Mouse (Mus musculus): ENCODE data around the gene Jmjd1c. TPM values are rescaled to one million over a fixed set of nuclear protein-coding genes. Genes with fewer than 3 reads are reported as not detected.

The Jmjd1c gene
- total RNA-seq, 2 experiments from 2014 or later = 19.8 to 33.5 TPM

DNA sequence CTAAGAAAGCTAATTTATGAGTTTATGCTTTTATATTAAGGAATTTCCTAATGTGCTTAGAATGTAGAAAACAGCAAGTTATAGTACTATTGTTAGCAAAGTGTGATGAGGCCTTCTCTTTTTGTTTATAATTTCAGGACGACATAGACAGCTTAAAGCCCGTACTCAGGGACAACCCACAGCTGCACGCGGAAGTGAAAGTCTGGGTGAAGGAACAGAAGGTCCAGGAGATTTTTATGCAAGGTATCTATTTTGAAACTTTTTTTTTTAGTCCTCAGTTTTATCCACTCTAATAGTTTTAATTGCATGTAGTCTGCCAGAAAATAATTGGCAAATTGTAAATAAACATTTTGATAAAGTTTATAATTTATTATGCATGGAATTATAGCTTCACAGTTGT is 119.2 kb downstream of the Jmjd1c start:
- ATAC-seq (replicated peaks; ENCODE audit: low FRiP score, poor library complexity, severe bottlenecking) = no peak

DNA sequence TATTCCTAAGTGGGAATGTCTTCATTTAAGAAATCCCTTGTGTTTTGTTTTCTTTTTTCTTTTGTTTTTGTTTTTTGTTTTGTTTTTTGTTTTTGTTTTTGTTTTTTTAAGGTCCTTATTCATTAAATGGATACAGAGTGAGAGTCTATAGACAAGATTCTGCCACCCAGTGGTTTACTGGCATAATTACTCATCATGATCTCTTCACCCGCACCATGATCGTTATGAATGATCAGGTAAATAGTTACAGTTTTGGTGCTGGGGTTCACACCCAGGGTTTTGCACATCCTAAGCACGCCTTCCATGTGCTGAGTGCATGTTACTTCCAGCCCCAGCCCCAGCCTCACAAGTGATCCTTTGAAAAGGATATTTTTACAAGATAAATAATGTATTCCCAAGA is 120.9 kb downstream of the Jmjd1c start:
- no peak for ATAC-seq (replicated peaks; ENCODE audit: low FRiP score, poor library complexity, severe bottlenecking)

DNA sequence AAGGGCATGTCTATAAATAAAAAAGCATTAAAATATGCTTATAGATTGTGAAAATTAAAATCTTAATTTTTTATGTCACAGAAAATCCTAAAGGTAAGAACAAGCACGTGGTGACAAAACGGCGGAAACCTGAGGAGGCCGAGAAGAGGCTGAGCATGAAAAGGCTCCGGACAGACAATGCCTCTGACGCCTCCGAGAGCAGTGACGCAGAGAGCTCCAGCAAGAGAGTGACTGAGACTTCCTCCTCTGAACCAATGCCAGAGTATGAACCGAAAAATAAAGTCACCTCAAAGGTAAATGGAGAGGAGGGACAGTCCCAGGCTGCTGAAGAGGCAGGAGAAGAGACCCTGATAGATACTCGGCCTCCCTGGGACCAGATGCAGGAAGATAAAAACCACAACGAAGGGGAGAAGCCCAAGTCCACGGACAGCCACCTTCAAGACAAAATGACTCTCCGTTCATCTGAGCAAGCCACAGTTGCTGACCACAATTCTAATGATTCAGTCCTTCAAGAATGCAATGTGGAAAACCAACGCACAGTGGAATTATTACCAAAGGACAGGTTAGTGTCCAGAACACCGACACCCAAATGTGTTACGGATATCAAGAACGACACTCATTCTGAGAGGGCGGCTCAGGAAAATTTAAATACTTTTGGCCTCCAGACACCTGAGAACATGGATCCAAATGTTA is 123.1 kb downstream of the Jmjd1c start:
- no peak for ATAC-seq (replicated peaks; ENCODE audit: low FRiP score, poor library complexity, severe bottlenecking)

DNA sequence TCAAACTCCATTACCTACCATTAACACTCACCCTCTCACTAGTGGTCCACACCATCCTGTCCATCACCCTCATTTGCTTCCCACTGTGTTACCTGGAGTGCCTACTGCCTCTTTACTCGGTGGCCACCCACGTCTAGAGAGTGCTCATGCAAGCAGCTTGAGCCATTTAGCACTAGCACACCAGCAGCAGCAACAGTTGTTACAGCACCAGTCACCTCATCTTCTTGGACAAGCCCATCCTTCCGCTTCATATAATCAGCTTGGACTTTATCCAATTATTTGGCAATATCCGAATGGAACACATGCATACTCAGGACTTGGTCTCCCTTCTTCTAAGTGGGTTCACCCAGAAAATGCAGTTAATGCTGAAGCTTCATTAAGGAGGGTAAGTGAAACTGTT is 124.3 kb downstream of the Jmjd1c start:
- ATAC-seq (replicated peaks; ENCODE audit: low FRiP score, poor library complexity, severe bottlenecking) = no peak

- no peak for ATAC-seq (replicated peaks; ENCODE audit: low FRiP score, poor library complexity, severe bottlenecking)
Measured at GRCm38 (mm10) chr10:67221284-67221683, 125.4 kb downstream of the Jmjd1c start.

- ATAC-seq (replicated peaks; ENCODE audit: low FRiP score, poor library complexity, severe bottlenecking) = no peak
Measured at GRCm38 (mm10) chr10:67223942-67224341, 128.0 kb downstream of the Jmjd1c start.

DNA sequence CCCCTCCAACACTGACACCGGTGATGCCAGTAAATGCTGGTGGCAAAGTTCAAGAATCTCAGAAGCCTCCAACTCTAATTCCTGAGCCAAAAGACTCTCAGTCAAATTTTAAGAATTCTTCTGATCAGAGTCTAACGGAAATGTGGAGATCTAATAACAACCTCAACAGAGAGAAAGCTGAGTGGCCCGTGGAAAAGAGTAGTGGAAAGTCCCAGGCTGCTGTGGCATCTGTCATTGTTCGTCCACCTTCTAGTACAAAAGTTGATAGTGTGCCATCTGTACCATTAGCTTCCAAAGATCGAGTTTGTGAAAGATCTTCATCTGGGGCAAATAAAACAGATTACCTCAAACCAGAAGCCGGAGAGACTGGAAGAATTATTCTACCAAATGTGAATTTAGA is 129.6 kb downstream of the Jmjd1c start:
- no peak for ATAC-seq (replicated peaks; ENCODE audit: low FRiP score, poor library complexity, severe bottlenecking)

- no peak for ATAC-seq (replicated peaks; ENCODE audit: low FRiP score, poor library complexity, severe bottlenecking)
Measured at GRCm38 (mm10) chr10:67226109-67226508, 130.2 kb downstream of the Jmjd1c start.

DNA sequence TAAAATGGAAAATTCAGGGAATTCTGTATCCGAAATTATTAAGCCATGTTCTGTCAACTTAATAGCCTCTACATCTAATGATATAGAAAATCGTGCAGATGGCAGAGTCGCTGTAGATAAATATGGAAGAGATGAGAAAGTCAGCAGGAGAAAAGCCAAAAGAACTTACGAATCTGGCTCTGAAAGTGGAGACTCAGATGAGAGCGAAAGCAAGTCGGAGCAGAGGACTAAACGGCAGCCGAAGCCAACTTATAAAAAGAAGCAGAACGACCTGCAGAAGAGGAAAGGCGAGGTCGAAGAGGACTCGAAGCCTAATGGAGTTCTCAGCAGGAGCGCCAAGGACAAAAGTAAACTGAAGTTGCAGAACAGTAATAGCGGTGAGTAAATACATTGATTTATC is 130.6 kb downstream of the Jmjd1c start:
- ATAC-seq (replicated peaks; ENCODE audit: low FRiP score, poor library complexity, severe bottlenecking) = no peak

DNA sequence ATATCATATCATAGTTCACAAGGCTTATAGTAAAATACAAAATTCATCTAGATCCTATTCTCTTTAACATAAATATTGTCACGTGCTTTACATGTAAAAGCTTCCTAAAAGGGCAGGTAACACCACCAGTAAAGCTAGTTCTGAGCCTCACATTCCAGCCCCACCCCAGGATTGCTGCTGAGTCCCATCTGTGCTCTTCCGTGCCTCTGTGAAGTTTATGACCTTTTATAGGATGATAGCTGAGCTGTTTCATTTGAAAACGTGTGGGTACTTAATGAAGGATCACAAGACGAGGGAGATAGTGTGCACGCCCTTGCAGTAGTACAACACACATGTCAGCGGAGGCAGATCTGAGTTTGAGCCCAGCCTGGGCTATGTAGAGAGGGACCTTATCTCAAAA is 134.5 kb downstream of the Jmjd1c start:
- no peak for ATAC-seq (replicated peaks; ENCODE audit: low FRiP score, poor library complexity, severe bottlenecking)

GRCm38 (mm10) chr10:67247145-67247544 is 151.2 kb downstream of the Jmjd1c start:
- ATAC-seq (replicated peaks; ENCODE audit: low FRiP score, poor library complexity, severe bottlenecking) = peak; percentile 73

DNA sequence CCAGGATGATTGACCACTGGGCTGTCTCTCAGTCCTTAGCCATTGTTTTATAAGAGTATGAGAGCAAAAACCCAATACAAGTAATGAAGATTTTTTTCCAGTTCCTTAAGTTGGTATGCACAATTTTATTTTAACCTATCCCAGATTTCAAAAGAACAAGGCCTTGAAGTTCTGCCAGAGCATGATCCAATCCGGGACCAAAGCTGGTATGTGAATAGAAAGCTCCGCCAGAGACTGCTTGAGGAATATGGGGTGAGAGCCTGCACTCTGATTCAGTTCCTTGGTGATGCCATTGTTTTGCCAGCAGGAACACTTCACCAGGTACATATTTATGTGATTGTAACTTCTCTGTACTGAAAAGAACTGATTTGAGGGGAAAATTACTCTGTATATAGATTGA is 153.6 kb downstream of the Jmjd1c start:
- ATAC-seq (replicated peaks; ENCODE audit: low FRiP score, poor library complexity, severe bottlenecking) = no peak

GRCm38 (mm10) chr10:67250846-67251245 is 154.9 kb downstream of the Jmjd1c start:
- no peak for ATAC-seq (replicated peaks; ENCODE audit: low FRiP score, poor library complexity, severe bottlenecking)

DNA sequence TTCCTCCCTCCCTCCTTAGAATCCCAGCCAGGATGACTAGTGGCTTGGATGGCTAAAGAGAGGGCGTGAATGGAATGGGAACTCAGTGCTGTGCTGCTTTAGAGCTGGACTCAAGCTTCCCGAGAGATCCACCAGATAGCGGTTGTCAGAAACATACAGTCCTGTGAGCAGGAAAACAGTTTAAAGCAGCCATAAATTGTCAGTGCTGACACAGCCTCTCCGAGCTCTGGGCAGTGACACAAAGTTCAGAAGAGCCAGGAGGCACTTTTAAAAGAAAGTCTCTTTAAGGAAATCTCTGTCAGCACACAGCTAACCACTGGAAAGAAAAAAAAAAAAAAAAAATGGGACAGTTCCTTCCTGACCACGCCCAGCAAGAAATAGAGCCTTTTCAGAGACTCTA is 156.4 kb downstream of the Jmjd1c start:
- no peak for ATAC-seq (replicated peaks; ENCODE audit: low FRiP score, poor library complexity, severe bottlenecking)

GRCm38 (mm10) chr10:67253115-67253514 is 157.2 kb downstream of the Jmjd1c start:
- no peak for ATAC-seq (replicated peaks; ENCODE audit: low FRiP score, poor library complexity, severe bottlenecking)

DNA sequence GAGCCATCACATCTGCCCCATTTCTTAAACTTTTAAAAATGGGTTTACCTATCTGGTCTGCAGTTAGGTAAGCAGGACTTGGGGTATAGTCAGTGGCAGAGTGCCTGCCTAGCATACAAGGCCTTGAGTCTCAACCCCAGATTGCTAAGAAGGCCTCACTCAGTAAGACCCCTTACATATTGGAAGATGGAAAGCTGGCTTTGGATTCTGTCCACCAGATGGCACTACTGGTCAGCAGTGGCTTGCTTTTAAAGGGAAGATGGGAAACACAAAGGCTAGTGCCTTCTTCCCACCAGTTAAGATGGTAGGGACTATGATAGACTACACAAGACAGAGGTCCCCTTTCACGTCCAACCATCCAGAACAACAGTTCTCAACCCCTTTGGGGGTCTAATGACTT is 168.9 kb downstream of the Jmjd1c start:
- 0 out of 2 replicates have a peak, but pooled peaks have one; percentile 54 for ATAC-seq (replicated peaks; ENCODE audit: low FRiP score, poor library complexity, severe bottlenecking)

GRCm38 (mm10) chr10:67275916-67276315 is 180.0 kb downstream of the Jmjd1c start:
- ATAC-seq (replicated peaks; ENCODE audit: low FRiP score, poor library complexity, severe bottlenecking) = no peak

DNA sequence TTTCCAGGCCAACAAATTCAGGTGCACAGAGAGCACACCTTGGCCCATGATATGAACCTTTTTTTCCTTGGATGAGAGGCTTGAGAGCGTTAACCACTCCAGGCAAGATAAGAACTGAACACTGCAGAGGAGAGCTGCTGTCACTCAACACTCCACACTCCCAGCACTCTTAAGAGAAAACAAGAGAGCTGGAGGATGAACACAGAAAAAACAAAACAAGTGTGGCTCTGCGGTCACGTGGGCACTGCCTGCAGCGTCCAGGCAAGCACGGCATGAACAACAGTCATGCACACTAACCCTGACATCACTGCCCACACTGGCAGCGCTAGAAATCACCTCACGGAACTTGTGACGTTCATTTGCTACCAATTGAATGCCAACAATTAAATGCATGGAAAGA is 185.9 kb downstream of the Jmjd1c start:
- no peak for ATAC-seq (replicated peaks; ENCODE audit: low FRiP score, poor library complexity, severe bottlenecking)

GRCm38 (mm10) chr10:67282531-67282930 is 186.6 kb downstream of the Jmjd1c start:
- no peak for ATAC-seq (replicated peaks; ENCODE audit: low FRiP score, poor library complexity, severe bottlenecking)

GRCm38 (mm10) chr10:67283516-67283915 is 187.6 kb downstream of the Jmjd1c start:
- ATAC-seq (replicated peaks; ENCODE audit: low FRiP score, poor library complexity, severe bottlenecking) = no peak

DNA sequence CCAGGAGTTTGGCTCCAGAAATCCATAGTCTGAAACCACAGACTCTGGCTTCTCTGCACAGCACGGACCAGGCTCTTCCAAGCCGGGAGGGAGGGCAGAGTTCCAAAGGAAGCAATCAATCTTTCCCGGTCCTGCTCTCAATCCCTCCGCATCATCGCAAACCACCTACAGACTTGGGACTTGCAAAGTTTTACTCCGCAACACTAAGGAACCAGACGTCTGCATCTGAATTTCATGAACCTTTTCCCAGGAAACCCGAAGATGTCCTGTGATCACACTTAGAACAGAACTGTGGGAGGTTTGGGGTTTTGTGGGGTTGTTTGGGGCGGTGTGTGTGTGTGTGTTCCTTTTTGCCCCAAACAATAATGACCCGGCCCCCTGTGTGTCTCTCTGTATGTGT is 188.4 kb downstream of the Jmjd1c start:
- peak; percentile 18 for ATAC-seq (replicated peaks; ENCODE audit: low FRiP score, poor library complexity, severe bottlenecking)

DNA sequence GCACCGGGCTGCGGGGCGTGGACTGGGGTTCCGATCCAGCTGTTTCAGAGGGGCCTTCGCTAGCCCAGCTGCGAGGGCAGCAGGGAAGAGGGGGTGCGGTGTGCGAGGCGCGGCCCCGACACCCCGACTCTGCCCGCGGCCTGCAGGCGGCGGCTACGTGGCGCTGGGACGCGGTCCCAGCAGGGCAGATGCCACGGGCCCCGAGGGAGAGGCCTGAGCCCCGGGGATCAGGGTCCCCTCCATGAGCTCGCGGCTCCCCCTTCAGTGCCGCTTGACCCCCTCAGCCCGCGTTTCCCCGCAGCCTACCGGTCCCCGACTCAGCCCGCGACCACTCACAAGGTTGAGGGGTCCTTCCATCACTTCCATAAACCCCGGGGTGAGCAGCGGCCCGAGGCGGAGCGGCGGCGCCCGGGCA is 188.8 kb downstream of the Jmjd1c start:
- peak; percentile 82 for ATAC-seq (replicated peaks; ENCODE audit: low FRiP score, poor library complexity, severe bottlenecking)
